Mouse (Mus musculus) forebrain, embryonic 16.5 days (tissue): ENCODE results near the gene Slco1c1. TPM values are rescaled to one million over a fixed set of nuclear protein-coding genes. Genes with fewer than 3 reads are reported as not detected.

ENCODE experiments used
- ATAC-seq: fragments of 200-750 bp; cut with Nextera tagmentation; 2 replicates; pipeline ENCODE4 v1.8.0; 2017; ENCODE audit warnings: mild to moderate bottlenecking, moderate library complexity
- H3K27ac ChIP-seq: fragments of 300-500 bp; sonication (generic); 2 replicates; pipeline ENCODE4 v1.5.1; 2014; ENCODE audit warnings: low read length, control low read depth
- H3K27me3 ChIP-seq: fragments of 300-500 bp; sonication (generic); replicated peaks from 2 replicates; pipeline ENCODE4 v1.6.1; 2014; ENCODE audit warnings: low read length; ENCODE audit not compliant: control insufficient read depth, insufficient read depth
- H3K36me3 ChIP-seq: fragments of 300-500 bp; sonication (generic); 2 replicates; pipeline ENCODE4 v1.6.1; 2014; ENCODE audit not compliant: control insufficient read depth, insufficient read depth
- H3K4me1 ChIP-seq: fragments of 300-500 bp; sonication (generic); replicated peaks from 2 replicates; pipeline ENCODE4 v1.6.1; 2014; ENCODE audit warnings: low read length; ENCODE audit not compliant: control insufficient read depth, insufficient read depth
- H3K4me2 ChIP-seq: fragments of 300-500 bp; sonication (generic); 2 replicates; pipeline ENCODE4 v1.6.1; 2014; ENCODE audit warnings: mild to moderate bottlenecking, low read length, control low read depth
- H3K4me3 ChIP-seq: fragments of 300-500 bp; sonication (generic); replicated peaks from 2 replicates; pipeline ENCODE4 v1.5.1; 2014; ENCODE audit warnings: mild to moderate bottlenecking, low read length, control low read depth
- H3K9ac ChIP-seq: fragments of 300-500 bp; sonication (generic); replicated peaks from 2 replicates; pipeline ENCODE4 v1.6.1; 2014; ENCODE audit warnings: low read depth, low read length, control low read depth
- H3K9me3 ChIP-seq: fragments of 300-500 bp; sonication (generic); 2 replicates; pipeline ENCODE4 v1.6.1; 2016; ENCODE audit warnings: low read length; ENCODE audit not compliant: control insufficient read depth
- WGBS: fragments of 180-500 bp; shearing (Covaris S2); extraction: QIAGEN DNeasy Blood & Tissue Kit; methylation state at CpG from one replicate; pipeline ENCODE4 v1.1.7; 2014; 5-methylcytosine and 5-hydroxymethylcytosine counted together
- polyA plus RNA-seq: library from polyadenylated mRNA; unstranded; fragments of >200 nt; fragmentation: Nextera tagmentation; extraction: Ambion mirVana; gene quantifications from 2 replicates; pipeline ENCODE4 v1.2.1, GENCODE M21; 2015

Gene Slco1c1
- polyA plus RNA-seq, 1 experiment from 2014 or later = 20.5 TPM

GRCm38 (mm10) chr6:141610702-141611260, 86.6 kb downstream of the Slco1c1 start:
- no peaks in the 10 kb centered on the region for H3K9me3 ChIP-seq
- H3K4me2 ChIP-seq = no peak overlapping the region
- H3K27me3 ChIP-seq = no peaks in the 10 kb centered on the region
- H3K9ac ChIP-seq = no peak overlapping the region
- H3K36me3 ChIP-seq = no peaks in the 10 kb centered on the region
- ATAC-seq = no peak
- no peak overlapping the region for H3K4me3 ChIP-seq
- no peaks in the 10 kb centered on the region for H3K4me1 ChIP-seq
- H3K27ac ChIP-seq = no peak overlapping the region
- WGBS = 75% methylated on average over 2 of the region's 2 CpGs

DNA sequence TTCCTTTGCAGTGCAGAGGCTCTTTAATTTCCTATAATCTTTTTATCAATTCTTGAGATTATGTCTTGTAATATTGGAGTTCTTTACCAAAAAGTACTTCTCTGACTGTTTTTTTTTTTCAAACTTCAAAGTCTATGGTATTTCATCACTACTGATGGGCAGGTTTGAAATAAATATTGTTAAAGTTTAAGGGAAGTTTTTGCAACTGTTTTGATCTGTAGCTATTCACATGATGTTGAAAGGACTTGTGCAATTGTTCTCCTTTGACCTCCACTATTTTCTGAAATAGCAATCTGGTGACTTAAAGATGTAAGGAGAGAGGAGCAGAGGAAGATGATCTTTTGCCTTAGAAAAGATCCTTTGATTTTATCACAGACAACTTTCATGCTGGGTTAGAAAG, 89.8 kb downstream of the Slco1c1 start:
- no peak for ATAC-seq
- no peak overlapping the region for H3K9ac ChIP-seq
- H3K36me3 ChIP-seq = no peaks in the 10 kb centered on the region
- H3K4me3 ChIP-seq = no peak overlapping the region
- H3K9me3 ChIP-seq = no peaks in the 10 kb centered on the region
- no peak overlapping the region for H3K27ac ChIP-seq
- H3K4me2 ChIP-seq = no peak overlapping the region
- H3K4me1 ChIP-seq = no peaks in the 10 kb centered on the region
- H3K27me3 ChIP-seq = no peaks in the 10 kb centered on the region

GRCm38 (mm10) chr6:141615348-141615747, 91.2 kb downstream of the Slco1c1 start:
- Histone ChIP-seq H3K36me3 (no peaks in the 10 kb centered on the region), H3K27ac (no peak overlapping the region), H3K9me3 (no peaks in the 10 kb centered on the region), H3K4me1 (no peaks in the 10 kb centered on the region), H3K27me3 (no peaks in the 10 kb centered on the region), H3K4me2 (no peak overlapping the region), H3K9ac (no peak overlapping the region), H3K4me3 (no peak overlapping the region)
- WGBS = 95% methylated on average over 3 of the region's 3 CpGs
- no peak for ATAC-seq

Other genes with a start within 250 kb of the Slco1c1 start
- not detected in 2 replicates for gene Slco1b2, start 105.2 kb downstream of the Slco1c1 start, polyA plus RNA-seq
- not detected in 2 replicates for gene Gm5724, start 249.4 kb downstream of the Slco1c1 start, polyA plus RNA-seq